Mouse (Mus musculus): ENCODE results near the gene Akap6.

DNA sequence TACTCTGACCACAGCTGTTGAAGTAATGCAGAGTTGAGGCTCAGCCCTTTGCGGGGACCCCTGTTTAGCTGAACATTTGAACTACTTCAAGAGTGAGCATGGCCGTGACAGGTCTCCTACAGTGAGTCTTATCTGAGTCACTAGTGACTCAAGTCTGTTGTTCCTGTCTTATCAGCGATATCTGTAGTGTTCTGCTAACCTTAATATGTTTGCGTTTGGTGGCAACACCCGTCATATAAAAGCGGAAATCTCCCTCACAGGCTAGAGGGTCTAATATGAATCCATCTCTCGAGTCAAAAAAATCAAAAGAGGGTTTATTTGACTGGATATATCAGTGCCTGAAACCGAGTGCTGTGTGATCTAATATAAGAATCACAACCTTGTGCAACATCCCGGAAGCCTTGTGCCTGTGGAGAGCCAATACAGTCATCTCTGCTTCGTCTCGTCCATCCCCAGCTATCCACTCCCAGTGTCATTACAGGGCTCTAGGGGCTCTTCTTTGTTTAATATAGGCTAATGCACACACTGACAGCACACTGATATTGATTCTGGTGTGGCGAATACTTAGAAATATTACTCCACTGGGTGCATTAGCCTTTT is 3.3 kb downstream of the Akap6 start:
- no peak for TF ChIP-seq ETS1 (conservative IDR thresholded peaks at IDR 0.05; ENCODE audit: low read depth, low read length)
- TF ChIP-seq BHLHE40 (IDR thresholded peaks at IDR 0.05; ENCODE audit: low read depth, low read length) = no peak
- no peak for TF ChIP-seq RCOR1 (conservative IDR thresholded peaks at IDR 0.05; ENCODE audit: low read depth, low read length)
- no peak for TF ChIP-seq USF1 (IDR thresholded peaks at IDR 0.05; ENCODE audit: low read depth, low read length)
- TF ChIP-seq GABPA (IDR thresholded peaks at IDR 0.05; ENCODE audit: insufficient replicate concordance, low read depth, low read length) = no peak
- no peak for TF ChIP-seq HCFC1 (IDR thresholded peaks at IDR 0.05; ENCODE audit: low read depth, low read length)
- no peak for TF ChIP-seq ZKSCAN1 (IDR thresholded peaks at IDR 0.05; ENCODE audit: borderline replicate concordance, low read depth, low read length)
- TF ChIP-seq CTCF (conservative IDR thresholded peaks at IDR 0.05 in 1 of 2, IDR thresholded peaks at IDR 0.05 in 1 of 2; ENCODE audit: low read depth in 2 of 2, low read length in 2 of 2) = no peak
- no peak for TF ChIP-seq POLR2AphosphoS2 (IDR thresholded peaks at IDR 0.05; ENCODE audit: low read depth, low read length)
- no peak for TF ChIP-seq POLR2A (IDR thresholded peaks at IDR 0.05; ENCODE audit: low read depth, low read length)
- TF ChIP-seq ZC3H11A (IDR thresholded peaks at IDR 0.05; ENCODE audit: low read depth, low read length) = no peak
- TF ChIP-seq NRF1 (IDR thresholded peaks at IDR 0.05; ENCODE audit: low read depth, low read length) = no peak
- TF ChIP-seq MAFK (IDR thresholded peaks at IDR 0.05; ENCODE audit: insufficient replicate concordance, low read length) = no peak
